8 mouse cellular contexts compared by ENCODE assay signal in the genomic region with DNA sequence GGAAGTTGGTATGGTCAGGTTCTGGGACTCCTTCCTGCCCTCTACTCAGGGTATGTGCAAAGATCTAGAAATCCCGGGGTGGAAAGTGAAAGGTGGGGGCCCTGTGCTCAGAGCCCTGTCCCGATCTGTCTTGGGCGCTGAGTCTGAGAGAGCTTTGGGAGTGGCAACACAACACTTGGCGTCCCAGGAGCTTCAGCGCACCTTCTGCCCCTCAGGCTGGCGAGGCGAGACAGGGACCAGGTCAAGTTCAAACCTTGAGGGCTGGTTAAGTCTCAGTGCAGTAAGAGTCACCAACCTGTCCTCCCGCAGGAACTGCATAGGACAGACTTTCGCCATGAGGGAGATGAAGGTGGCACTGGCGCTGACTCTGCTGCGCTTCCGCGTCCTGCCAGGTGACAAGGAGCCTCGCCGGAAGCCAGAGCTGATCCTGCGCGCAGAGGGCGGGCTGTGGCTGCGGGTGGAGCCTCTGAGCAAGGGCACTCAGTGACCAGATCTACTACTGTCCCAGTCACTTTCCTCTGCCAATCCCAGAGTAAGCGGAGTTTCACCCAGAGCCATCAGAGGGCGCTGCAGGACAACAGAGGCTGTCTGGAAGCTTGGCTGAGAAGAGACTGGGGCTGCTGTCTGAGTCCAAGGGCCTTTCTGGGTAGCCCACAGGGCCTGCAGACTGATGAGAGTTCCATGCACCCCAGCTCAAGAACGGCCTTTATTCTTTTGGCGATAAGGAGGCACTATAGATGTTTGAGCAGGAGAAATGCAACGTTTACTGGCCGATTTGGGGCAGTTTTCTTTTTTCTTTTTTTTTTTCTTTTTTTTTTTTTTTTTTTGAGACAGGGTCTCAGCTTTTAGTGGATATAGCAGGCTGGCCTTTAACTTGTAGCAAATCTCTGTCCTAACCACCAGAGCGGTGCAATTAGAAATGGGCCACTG. TPM values are rescaled to one million over a fixed set of nuclear protein-coding genes. Genes with fewer than 3 reads are reported as not detected.
DNase-seq lines count a peak whose midpoint lies in the region; ATAC-seq and TF ChIP-seq lines count a peak whose summit lies in the region.

No protein-coding gene starts in this region.

- peak overlapping the region; percentile 42 to 56; a peak in 3 of 4 replicates for H3K4me3 ChIP-seq in ES-E14 (ENCODE audit: insufficient read depth in 1 of 2, low read depth in 1 of 2, low read length in 2 of 2, poor library complexity in 1 of 2, severe bottlenecking in 1 of 2)
- H3K4me3 ChIP-seq in forebrain, embryonic 14.5 days (ENCODE audit: low read depth, low read length) = no peak overlapping the region
- peak overlapping the region; percentile 45 for H3K4me3 ChIP-seq in liver, postnatal 0 days (ENCODE audit: low read depth, low read length)
- H3K4me3 ChIP-seq in neural tube, embryonic 13.5 days = peak overlapping the region; percentile 21
- H3K4me3 ChIP-seq in testis, adult 2 months (ENCODE audit: control insufficient read depth, low read depth, low read length) = peak overlapping the region; percentile 12

- TF ChIP-seq CTCF in liver, postnatal 0 days (IDR thresholded peaks at IDR 0.05; ENCODE audit: low read depth) = peak; percentile 95
- TF ChIP-seq CTCF in testis, adult 2 months (IDR thresholded peaks at IDR 0.05; ENCODE audit: control insufficient read depth, insufficient read depth, insufficient replicate concordance, low read depth, low read length) = peak; percentile 67; the same call in 1 of the 2 replicates

- no peaks in the 10 kb centered on the region for H3K9me3 ChIP-seq in ES-E14 (ENCODE audit: control insufficient read depth, insufficient read depth, low read depth, low read length)
- no peaks in the 10 kb centered on the region for H3K9me3 ChIP-seq in forebrain, embryonic 14.5 days (replicated peaks; ENCODE audit: control insufficient read depth, low read length)
- H3K9me3 ChIP-seq in liver, postnatal 0 days (ENCODE audit: low read length) = no peaks in the 10 kb centered on the region
- no peaks in the 10 kb centered on the region for H3K9me3 ChIP-seq in neural tube, embryonic 13.5 days

- DNase-seq in ES-E14 (ENCODE audit: low read depth, low spot score) = peak; percentile 75
- peak; percentile 93 for DNase-seq in cerebellum, adult 11 months
- peak; percentile 81 for DNase-seq in forebrain, embryonic 14.5 days (ENCODE audit: low spot score)
- DNase-seq in heart, postnatal 14 days = peak; percentile 86 to 93
- peak; percentile 89 for DNase-seq in layer of hippocampus, adult 11-12 months (ENCODE audit: low spot score)
- DNase-seq in liver, postnatal 0 days = peak; percentile 91

- TF ChIP-seq POLR2A in testis, adult 2 months (IDR thresholded peaks at IDR 0.05; ENCODE audit: control insufficient read depth, low read depth, low read length) = no peak

- H3K27ac ChIP-seq in ES-E14 (ENCODE audit: insufficient read depth, low read depth, low read length, poor library complexity, severe bottlenecking) = no peak overlapping the region
- H3K27ac ChIP-seq in forebrain, embryonic 14.5 days (ENCODE audit: low read depth, low read length) = no peak overlapping the region
- H3K27ac ChIP-seq in liver, postnatal 0 days (ENCODE audit: low read depth) = peak overlapping the region; percentile 34; the same call in 1 of the 2 replicates
- H3K27ac ChIP-seq in neural tube, embryonic 13.5 days (replicated peaks) = no peak overlapping the region
- no peak overlapping the region for H3K27ac ChIP-seq in testis, adult 2 months (ENCODE audit: control insufficient read depth, insufficient read depth, low read depth, low read length)

- TF ChIP-seq EP300 in liver, postnatal 0 days (IDR thresholded peaks at IDR 0.05; ENCODE audit: low read depth) = no peak

- H3K4me1 ChIP-seq in ES-E14 (ENCODE audit: control insufficient read depth in 2 of 2, insufficient read depth in 2 of 2, low read length in 2 of 2, poor library complexity in 1 of 2) = peaks cover 0 to 4% of the 10 kb centered on the region in 2 experiments; a peak in 1 of 4 replicates
- H3K4me1 ChIP-seq in forebrain, embryonic 14.5 days (ENCODE audit: control insufficient read depth, insufficient read depth, low read length) = no peaks in the 10 kb centered on the region
- H3K4me1 ChIP-seq in liver, postnatal 0 days (ENCODE audit: insufficient read depth) = peaks cover 5% of the 10 kb centered on the region; the same call in 1 of the 2 replicates
- peaks cover 6% of the 10 kb centered on the region; the same call in 1 of the 2 replicates for H3K4me1 ChIP-seq in neural tube, embryonic 13.5 days (replicated peaks)
- H3K4me1 ChIP-seq in testis, adult 2 months (ENCODE audit: control insufficient read depth, insufficient read depth, low read length) = no peaks in the 10 kb centered on the region

- in situ Hi-C loops in ES-E14 (cut with MboI; ENCODE audit: low sequenced_read_pairs in 2 of 2, unreplicated experiment in 2 of 2) = no loop called here

- peak overlapping the region; percentile 9; the same call in 1 of the 2 replicates for H3K9ac ChIP-seq in ES-E14 (ENCODE audit: insufficient read depth, low read depth, low read length, poor library complexity, severe bottlenecking)
- peak overlapping the region; percentile 29; the same call in 1 of the 2 replicates for H3K9ac ChIP-seq in forebrain, embryonic 14.5 days (ENCODE audit: low read length)
- peak overlapping the region; percentile 64 for H3K9ac ChIP-seq in liver, postnatal 0 days (replicated peaks)
- peak overlapping the region; percentile 48 for H3K9ac ChIP-seq in neural tube, embryonic 13.5 days

- peak; percentile 55; the same call in 1 of the 2 replicates for ATAC-seq in forebrain, embryonic 14.5 days
- peak; percentile 97 for ATAC-seq in liver, postnatal 0 days
- peak; percentile 75 for ATAC-seq in neural tube, embryonic 13.5 days (ENCODE audit: low read depth)

- intact Hi-C loops in heart, postnatal 14 days (cut with DNase I) = loop anchor here (2.0 to 5.0 kb wide), 2 partner anchors 109 to 152 kb away; no protein-coding TSS in a partner anchor

- 16% methylated on average over 26 of the region's 26 CpGs for WGBS in forebrain, embryonic 14.5 days
- 13% methylated on average over 26 of the region's 26 CpGs for WGBS in liver, postnatal 0 days (ENCODE audit: insufficient replicate concordance)
- WGBS in neural tube, embryonic 13.5 days = 17% methylated on average over 26 of the region's 26 CpGs

- no peaks in the 10 kb centered on the region; the same call in 1 of the 2 replicates for H3K36me3 ChIP-seq in ES-E14 (ENCODE audit: control insufficient read depth, insufficient read depth, low read length, poor library complexity, severe bottlenecking)
- peaks cover 5% of the 10 kb centered on the region; the same call in 1 of the 2 replicates for H3K36me3 ChIP-seq in forebrain, embryonic 14.5 days (ENCODE audit: control insufficient read depth, insufficient read depth, low read length)
- no peaks in the 10 kb centered on the region for H3K36me3 ChIP-seq in liver, postnatal 0 days (replicated peaks; ENCODE audit: insufficient read depth, low read length)
- peaks cover 25% of the 10 kb centered on the region for H3K36me3 ChIP-seq in neural tube, embryonic 13.5 days
- no peaks in the 10 kb centered on the region for H3K36me3 ChIP-seq in testis, adult 2 months (ENCODE audit: control insufficient read depth, insufficient read depth, low read length)

- H3K27me3 ChIP-seq in forebrain, embryonic 14.5 days (replicated peaks; ENCODE audit: control insufficient read depth, insufficient read depth, low read length) = no peaks in the 10 kb centered on the region
- H3K27me3 ChIP-seq in liver, postnatal 0 days (ENCODE audit: insufficient read depth, low read length) = no peaks in the 10 kb centered on the region
- no peaks in the 10 kb centered on the region for H3K27me3 ChIP-seq in neural tube, embryonic 13.5 days
- H3K27me3 ChIP-seq in testis, adult 2 months (ENCODE audit: control insufficient read depth, insufficient read depth, low read length) = no peaks in the 10 kb centered on the region

- H3K4me2 ChIP-seq in forebrain, embryonic 14.5 days (ENCODE audit: low read length) = peak overlapping the region; percentile 43
- H3K4me2 ChIP-seq in liver, postnatal 0 days (ENCODE audit: low read depth, low read length) = peak overlapping the region; percentile 78
- peak overlapping the region; percentile 47 for H3K4me2 ChIP-seq in neural tube, embryonic 13.5 days

TF ChIP-seq in ES-E14, 5 proteins besides CTCF, POLR2A, EP300 and RAD21:
- no peak for TF ChIP-seq MAFK (IDR thresholded peaks at IDR 0.05; ENCODE audit: insufficient read depth, low read depth, low read length)
- peak; percentile 56; the same call in 1 of the 2 replicates for TF ChIP-seq ZC3H11A (IDR thresholded peaks at IDR 0.05; ENCODE audit: borderline replicate concordance, low read depth, low read length)
- peak; percentile 75 for TF ChIP-seq ZNF384 (IDR thresholded peaks at IDR 0.05; ENCODE audit: low read depth, low read length)

RNA-seq across cellular contexts. Expression of a gene that starts 7.7 kb away (rescaled TPM):
- 20.8 and 44.2 TPM in 2 replicates for total RNA-seq in ES-E14 (2012; rRNA removed)
- 18.4 and 20.6 TPM in 2 replicates for polyA plus RNA-seq in forebrain, embryonic 14.5 days (2014; fragmentation: Nextera tagmentation; extraction: Ambion mirVana)
- 10 to 100 TPM in 1 of 2 experiments, 1 to 10 TPM in 1; 6.5 to 10.7 TPM for total RNA-seq in heart, postnatal 14 days (2021)
- polyA plus RNA-seq in liver, postnatal 0 days (2015; fragmentation: Nextera tagmentation; extraction: Ambion mirVana) = 5.9 and 6.9 TPM in 2 replicates
- polyA plus RNA-seq in neural tube, embryonic 13.5 days (2015; fragmentation: Nextera tagmentation; extraction: Ambion mirVana) = 25.2 and 28.4 TPM in 2 replicates
- polyA plus RNA-seq in testis, adult 2 months (2012; rRNA removed) = 0.73 and 1.1 TPM in 2 replicates

RNA-seq across cellular contexts. Expression of a gene that starts 22.8 kb away (rescaled TPM):
- total RNA-seq in ES-E14 (2012; rRNA removed) = 7.2 and 13.7 TPM in 2 replicates
- 4.1 and 5.8 TPM in 2 replicates for polyA plus RNA-seq in forebrain, embryonic 14.5 days (2014; fragmentation: Nextera tagmentation; extraction: Ambion mirVana)
- total RNA-seq in heart, postnatal 14 days (2021) = 1 to 10 TPM; 5.2 to 6.7 TPM
- 2.7 and 2.9 TPM in 2 replicates for polyA plus RNA-seq in liver, postnatal 0 days (2015; fragmentation: Nextera tagmentation; extraction: Ambion mirVana)
- polyA plus RNA-seq in neural tube, embryonic 13.5 days (2015; fragmentation: Nextera tagmentation; extraction: Ambion mirVana) = 11.5 and 12.1 TPM in 2 replicates
- polyA plus RNA-seq in testis, adult 2 months (2012; rRNA removed) = 1.4 TPM in 2 replicates

Comparison
In these comparisons a context has a peak if more than half of its experiments do, and no peak if none do; other contexts are left out.
1. H3K9ac ChIP-seq: peak in every context shown above with its lines; median percentile 64 in liver, postnatal 0 days; 48 in neural tube, embryonic 13.5 days; 29 in forebrain, embryonic 14.5 days; 9 in ES-E14.